Mouse (Mus musculus): Measurements from ENCODE around the gene Coq5. TPM values are rescaled to one million over a fixed set of nuclear protein-coding genes. Genes with fewer than 3 reads are reported as not detected.
A peak's percentile ranks its signal among the peaks of the same experiment; 100 is the strongest.

Gene Coq5
- polyA plus RNA-seq, 1 experiment from 2014 or later, result 25.2 TPM

DNA sequence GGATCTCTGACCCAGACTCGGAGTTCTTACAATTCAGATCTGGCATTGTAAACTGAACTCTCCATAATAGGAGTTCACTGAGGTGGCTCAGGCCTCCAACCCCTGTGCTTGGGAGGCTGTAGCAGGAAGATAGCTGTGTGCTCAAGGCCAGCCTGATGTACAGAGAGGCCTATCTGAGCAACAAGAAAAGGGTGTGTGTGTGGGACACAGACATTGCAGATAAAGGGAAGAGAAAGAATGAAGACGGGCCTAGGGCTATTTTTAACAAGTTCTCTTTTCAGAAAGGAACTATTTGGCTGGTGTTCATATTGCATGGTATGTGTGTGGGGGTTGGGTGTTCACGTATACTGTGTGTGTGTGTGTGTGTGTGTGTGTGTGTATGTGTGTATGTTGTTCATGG, 54.2 kb downstream of the Coq5 start:
- H3K36me3 ChIP-seq (ENCODE audit: control insufficient read depth, insufficient read depth), result peaks cover 55% of the 10 kb centered on the region
- no peaks in the 10 kb centered on the region for H3K27me3 ChIP-seq (ENCODE audit: control insufficient read depth, insufficient read depth, low read depth, low read length)
- peak overlapping the region; percentile 50 for H3K4me2 ChIP-seq (ENCODE audit: low read depth, low read length)
- H3K9ac ChIP-seq (ENCODE audit: low read depth, low read length), result peak overlapping the region; percentile 4; the same call in 1 of the 2 replicates
- H3K9me3 ChIP-seq (replicated peaks; ENCODE audit: control insufficient read depth, low read length), result no peaks in the 10 kb centered on the region
- peak overlapping the region; percentile 76 for H3K27ac ChIP-seq (ENCODE audit: low read length)
- ATAC-seq (ENCODE audit: low read depth), result peak; percentile 97
- H3K4me3 ChIP-seq (ENCODE audit: low read depth, low read length), result no peak overlapping the region; the same call in 1 of the 2 replicates
- WGBS (ENCODE audit: insufficient replicate concordance), result 11% methylated on average over 3 of the region's 3 CpGs
- peaks cover 49% of the 10 kb centered on the region for H3K4me1 ChIP-seq (ENCODE audit: control insufficient read depth, low read depth, low read length)

- no peak for ATAC-seq (ENCODE audit: low read depth)
- Histone ChIP-seq H3K4me2 (ENCODE audit: low read depth, low read length) (peak overlapping the region; percentile 68), H3K9ac (ENCODE audit: low read depth, low read length) (peak overlapping the region; percentile 96), H3K36me3 (ENCODE audit: control insufficient read depth, insufficient read depth) (peaks cover 33% of the 10 kb centered on the region), H3K27ac (ENCODE audit: low read length) (peak overlapping the region; percentile 46), H3K4me3 (ENCODE audit: low read depth, low read length) (peak overlapping the region; percentile 93), H3K9me3 (replicated peaks; ENCODE audit: control insufficient read depth, low read length) (no peaks in the 10 kb centered on the region), H3K4me1 (ENCODE audit: control insufficient read depth, low read depth, low read length) (peaks cover 20% of the 10 kb centered on the region), H3K27me3 (ENCODE audit: control insufficient read depth, insufficient read depth, low read depth, low read length) (no peaks in the 10 kb centered on the region)
- WGBS (ENCODE audit: insufficient replicate concordance), result 8% methylated on average over 7 of the region's 7 CpGs
Measured at GRCm38 (mm10) chr5:115340007-115340406, 60.5 kb downstream of the Coq5 start.

DNA sequence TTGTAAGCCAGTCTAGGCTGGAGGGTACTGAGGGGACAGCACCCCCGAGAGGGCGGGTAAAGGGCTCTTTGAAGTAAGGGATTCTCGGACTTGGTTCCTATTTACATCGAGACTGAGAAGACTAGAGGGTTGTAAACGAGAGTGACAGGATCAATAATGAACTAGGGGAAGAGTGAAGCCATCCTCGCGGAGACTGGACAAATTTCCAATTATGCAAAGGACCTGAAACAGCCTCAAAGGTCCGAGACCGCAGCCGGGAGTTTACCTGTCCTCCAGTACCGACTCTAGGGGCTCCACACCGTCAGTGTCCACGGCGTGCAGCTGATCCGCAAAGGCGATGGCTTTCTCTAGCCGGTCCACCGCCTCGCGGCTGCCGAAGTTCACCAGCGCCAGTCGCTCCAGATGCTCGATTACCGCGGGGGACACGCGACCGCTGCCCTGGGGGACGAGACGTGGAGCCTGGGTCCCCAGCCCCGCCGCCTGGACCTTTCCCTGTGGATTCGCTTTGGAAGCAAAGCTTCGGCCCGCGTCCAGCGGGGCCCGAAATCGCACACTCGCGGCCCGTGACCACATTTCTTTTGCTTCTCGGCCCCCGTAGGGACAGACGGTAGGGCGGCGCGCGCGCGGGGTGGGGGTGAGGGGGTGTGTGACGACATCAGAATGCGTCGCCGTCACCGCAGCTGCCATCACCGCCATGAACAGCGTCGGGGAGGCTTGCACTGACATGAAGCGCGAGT, 61.3 kb downstream of the Coq5 start, which contains the start of the genes Gatc and Triap1:
TSS of gene Gatc (minus strand) at position 602 of the 737 bp plus-strand sequence.
TSS of gene Triap1 (plus strand) at position 649 of the 737 bp plus-strand sequence.
- no peaks in the 10 kb centered on the region for H3K27me3 ChIP-seq (ENCODE audit: control insufficient read depth, insufficient read depth, low read depth, low read length)
- no peaks in the 10 kb centered on the region for H3K9me3 ChIP-seq (replicated peaks; ENCODE audit: control insufficient read depth, low read length)
- peak within 1 kb of the TSS; percentile 93 for H3K4me3 ChIP-seq (ENCODE audit: low read depth, low read length)
- under 1% methylated on average over 62 of the region's 62 CpGs for WGBS (ENCODE audit: insufficient replicate concordance)
- peak within 1 kb of the TSS; percentile 89 for H3K27ac ChIP-seq (ENCODE audit: low read length)
- peak; percentile 93 for ATAC-seq (ENCODE audit: low read depth)
- H3K9ac ChIP-seq (ENCODE audit: low read depth, low read length), result peak within 1 kb of the TSS; percentile 96
- peaks cover 20% of the 10 kb centered on the region for H3K4me1 ChIP-seq (ENCODE audit: control insufficient read depth, low read depth, low read length)
- peak within 1 kb of the TSS; percentile 68 for H3K4me2 ChIP-seq (ENCODE audit: low read depth, low read length)
- peaks cover 33% of the 10 kb centered on the region for H3K36me3 ChIP-seq (ENCODE audit: control insufficient read depth, insufficient read depth)

- H3K9ac ChIP-seq (ENCODE audit: low read depth, low read length), result peak overlapping the region; percentile 96
- peaks cover 20% of the 10 kb centered on the region for H3K4me1 ChIP-seq (ENCODE audit: control insufficient read depth, low read depth, low read length)
- H3K4me3 ChIP-seq (ENCODE audit: low read depth, low read length), result peak overlapping the region; percentile 93
- whole genome bisulfite sequencing (ENCODE audit: insufficient replicate concordance), result 6% methylated on average over 36 of the region's 36 CpGs
- no peaks in the 10 kb centered on the region for H3K27me3 ChIP-seq (ENCODE audit: control insufficient read depth, insufficient read depth, low read depth, low read length)
- peak overlapping the region; percentile 89 for H3K27ac ChIP-seq (ENCODE audit: low read length)
- ATAC-seq (ENCODE audit: low read depth), result peak; percentile 47
- H3K36me3 ChIP-seq (ENCODE audit: control insufficient read depth, insufficient read depth), result peaks cover 33% of the 10 kb centered on the region
- H3K9me3 ChIP-seq (replicated peaks; ENCODE audit: control insufficient read depth, low read length), result no peaks in the 10 kb centered on the region
- H3K4me2 ChIP-seq (ENCODE audit: low read depth, low read length), result peak overlapping the region; percentile 68
Measured at GRCm38 (mm10) chr5:115341314-115342165, 62.1 kb downstream of the Coq5 start.

Other genes starting within 250 kb of the Coq5 start
- gene Gm10401, start 181.4 kb upstream of the Coq5 start, polyA plus RNA-seq (2015; fragmentation: Nextera tagmentation; extraction: Ambion mirVana), result 8.1 and 8.5 TPM in 2 replicates
- gene Acads, start 160.3 kb upstream of the Coq5 start, polyA plus RNA-seq (2015; fragmentation: Nextera tagmentation; extraction: Ambion mirVana), result 48.8 and 54.2 TPM in 2 replicates
- 7.7 and 8.1 TPM in 2 replicates for gene Unc119b, start 144.7 kb upstream of the Coq5 start, polyA plus RNA-seq (2015; fragmentation: Nextera tagmentation; extraction: Ambion mirVana)
- 16.6 and 19.4 TPM in 2 replicates for gene Mlec, start 121.5 kb upstream of the Coq5 start, polyA plus RNA-seq (2015; fragmentation: Nextera tagmentation; extraction: Ambion mirVana)
- 0.13 and 0.19 TPM in 2 replicates for gene Cabp1, start 85.3 kb upstream of the Coq5 start, polyA plus RNA-seq (2015; fragmentation: Nextera tagmentation; extraction: Ambion mirVana)
- 68.1 and 74.8 TPM in 2 replicates for gene Pop5, start 43.8 kb upstream of the Coq5 start, polyA plus RNA-seq (2015; fragmentation: Nextera tagmentation; extraction: Ambion mirVana)
- gene Rnf10, start 6.8 kb upstream of the Coq5 start, polyA plus RNA-seq (2015; fragmentation: Nextera tagmentation; extraction: Ambion mirVana), result 111 and 137 TPM in 2 replicates
- gene Dynll1, start 21.3 kb downstream of the Coq5 start, polyA plus RNA-seq (2015; fragmentation: Nextera tagmentation; extraction: Ambion mirVana), result 470 and 491 TPM in 2 replicates
- gene Srsf9, start 47.5 kb downstream of the Coq5 start, polyA plus RNA-seq (2015; fragmentation: Nextera tagmentation; extraction: Ambion mirVana), result 59.2 and 64.0 TPM in 2 replicates
- gene Gatc, start 61.5 kb downstream of the Coq5 start, polyA plus RNA-seq (2015; fragmentation: Nextera tagmentation; extraction: Ambion mirVana), result 10.1 and 13.4 TPM in 2 replicates
- 24.5 and 26.2 TPM in 2 replicates for gene Triap1, start 61.6 kb downstream of the Coq5 start, polyA plus RNA-seq (2015; fragmentation: Nextera tagmentation; extraction: Ambion mirVana)
- gene Cox6a1, start 69.3 kb downstream of the Coq5 start, polyA plus RNA-seq (2015; fragmentation: Nextera tagmentation; extraction: Ambion mirVana), result 674 and 679 TPM in 2 replicates
- 0.25 and 0.27 TPM in 2 replicates for gene Msi1, start 149.9 kb downstream of the Coq5 start, polyA plus RNA-seq (2015; fragmentation: Nextera tagmentation; extraction: Ambion mirVana)
- gene Pla2g1b, start 186.6 kb downstream of the Coq5 start, polyA plus RNA-seq (2015; fragmentation: Nextera tagmentation; extraction: Ambion mirVana), result not detected in 2 replicates
- 4.6 and 6.5 TPM in 2 replicates for gene Sirt4, start 205.1 kb downstream of the Coq5 start, polyA plus RNA-seq (2015; fragmentation: Nextera tagmentation; extraction: Ambion mirVana)
- gene Pxn, start 227.0 kb downstream of the Coq5 start, polyA plus RNA-seq (2015; fragmentation: Nextera tagmentation; extraction: Ambion mirVana), result 17.2 and 19.1 TPM in 2 replicates

Measured in liver, embryonic 16.5 days (tissue).